Mouse (Mus musculus) midbrain, postnatal 0 days (tissue): ENCODE data around the gene Cdc34b. TPM values are rescaled to one million over a fixed set of nuclear protein-coding genes. Genes with fewer than 3 reads are reported as not detected.
A peak's percentile ranks its signal among the peaks of the same experiment; 100 is the strongest.

Source experiments
- ATAC-seq: fragments of 200-750 bp; cut with Nextera tagmentation; 2 replicates; pipeline ENCODE4 v1.8.0; 2017; ENCODE audit warnings: moderate number of reproducible peaks, mild to moderate bottlenecking, moderate TSS enrichment, moderate library complexity; ENCODE audit not compliant: low FRiP score
- DNase-seq: peaks from one replicate; pipeline ENCODE4 v3.0.0-alpha.2; 2015; ENCODE audit warnings: low spot score
- H3K27ac ChIP-seq: fragments of 300-500 bp; sonication (generic); 2 replicates; pipeline ENCODE4 v1.5.1; 2014; ENCODE audit warnings: low read depth, mild to moderate bottlenecking, low read length, mixed read lengths
- H3K27me3 ChIP-seq: fragments of 300-500 bp; sonication (generic); 2 replicates; pipeline ENCODE4 v1.6.1; 2014; ENCODE audit warnings: low read length, control low read depth, mixed read lengths; ENCODE audit not compliant: insufficient read depth
- H3K36me3 ChIP-seq: fragments of 300-500 bp; sonication (generic); 2 replicates; pipeline ENCODE4 v1.6.1; 2014; ENCODE audit warnings: low read length, control low read depth, mixed read lengths; ENCODE audit not compliant: insufficient read depth
- H3K4me1 ChIP-seq: fragments of 300-500 bp; sonication (generic); 2 replicates; pipeline ENCODE4 v1.6.1; 2014; ENCODE audit warnings: mild to moderate bottlenecking, control low read depth, antibody characterized with exemption, low read length, mixed read lengths; ENCODE audit not compliant: insufficient read depth
- H3K4me2 ChIP-seq: fragments of 300-500 bp; sonication (generic); 2 replicates; pipeline ENCODE4 v1.6.1; 2014; ENCODE audit warnings: low read depth, mild to moderate bottlenecking, low read length, mixed read lengths; ENCODE audit not compliant: poor library complexity, severe bottlenecking
- H3K4me3 ChIP-seq: fragments of 300-500 bp; sonication (generic); 2 replicates; pipeline ENCODE4 v1.5.1; 2014; ENCODE audit warnings: low read depth, mild to moderate bottlenecking, low read length, moderate library complexity
- H3K9ac ChIP-seq: fragments of 300-500 bp; sonication (generic); replicated peaks from 2 replicates; pipeline ENCODE4 v1.6.1; 2014; ENCODE audit warnings: mild to moderate bottlenecking, low read length, moderate library complexity, mixed read lengths; ENCODE audit not compliant: poor library complexity, severe bottlenecking
- H3K9me3 ChIP-seq: fragments of 300-500 bp; sonication (generic); 2 replicates; pipeline ENCODE4 v1.6.1; 2016; ENCODE audit warnings: low read length, control low read depth
- CTCF ChIP-seq: IDR thresholded peaks from 2 replicates; pipeline ENCODE4 v1.5.1; 2016; ENCODE audit warnings: antibody characterized with exemption, mild to moderate bottlenecking
- WGBS: fragments of 180-500 bp; shearing (Covaris S2); extraction: QIAGEN DNeasy Blood & Tissue Kit; methylation state at CpG from one replicate; pipeline ENCODE4 v1.1.7; 2014; 5-methylcytosine and 5-hydroxymethylcytosine counted together
- polyA plus RNA-seq: library from polyadenylated mRNA; unstranded; fragments of >200 nt; fragmentation: Nextera tagmentation; extraction: Ambion mirVana; gene quantifications from 2 replicates; pipeline ENCODE4 v1.2.1, GENCODE M21; 2015
- total RNA-seq: library from RNA; depleted of rRNA; stranded (reverse); fragments of >200 nt; gene quantifications from 2 replicates; pipeline ENCODE4 v1.2.3, GENCODE M21; 2014

Cdc34b gene
- total and polyA plus RNA-seq, 2 experiments from 2014 or later = 0.14 TPM; not detected in 1

- Histone ChIP-seq H3K9ac (no peak overlapping the region), H3K36me3 (no peaks in the 10 kb centered on the region), H3K4me3 (no peak overlapping the region), H3K9me3 (no peaks in the 10 kb centered on the region), H3K4me1 (no peaks in the 10 kb centered on the region), H3K27me3 (no peaks in the 10 kb centered on the region), H3K27ac (no peak overlapping the region), H3K4me2 (no peak overlapping the region)
- ATAC-seq (no peak), DNase-seq (peak; percentile 15)
- no peak for TF ChIP-seq CTCF
- WGBS = 68% methylated on average over 27 of the region's 27 CpGs
Observed at GRCm38 (mm10) chr11:94701401-94702215, 40.0 kb upstream of the Cdc34b start.

- no peaks in the 10 kb centered on the region for H3K4me1 ChIP-seq
- H3K9me3 ChIP-seq = no peaks in the 10 kb centered on the region
- WGBS = 69% methylated on average over 3 of the region's 3 CpGs
- no peak overlapping the region for H3K27ac ChIP-seq
- DNase-seq = no peak
- H3K36me3 ChIP-seq = no peaks in the 10 kb centered on the region
- H3K4me3 ChIP-seq = no peak overlapping the region
- no peak for TF ChIP-seq CTCF
- no peak overlapping the region for H3K4me2 ChIP-seq
- no peak overlapping the region for H3K9ac ChIP-seq
- ATAC-seq = no peak
- no peaks in the 10 kb centered on the region for H3K27me3 ChIP-seq
Observed at GRCm38 (mm10) chr11:94702216-94702610, 39.4 kb upstream of the Cdc34b start.

- TF ChIP-seq CTCF = no peak; the same call in 1 of the 2 replicates
- Histone ChIP-seq H3K4me2 (no peak overlapping the region), H3K36me3 (no peaks in the 10 kb centered on the region), H3K27ac (no peak overlapping the region), H3K9me3 (no peaks in the 10 kb centered on the region), H3K4me3 (no peak overlapping the region), H3K4me1 (no peaks in the 10 kb centered on the region), H3K9ac (no peak overlapping the region), H3K27me3 (no peaks in the 10 kb centered on the region)
- DNase-seq (peak; percentile 67), ATAC-seq (no peak)
- 30% methylated on average over 7 of the region's 7 CpGs for WGBS
Observed at GRCm38 (mm10) chr11:94704020-94704419, 37.6 kb upstream of the Cdc34b start.

- no peaks in the 10 kb centered on the region for H3K36me3 ChIP-seq
- no peak within 1 kb of the TSS for H3K9ac ChIP-seq
- H3K27me3 ChIP-seq = no peaks in the 10 kb centered on the region
- ATAC-seq = no peak
- H3K9me3 ChIP-seq = no peaks in the 10 kb centered on the region
- H3K4me1 ChIP-seq = no peaks in the 10 kb centered on the region
- no peak within 1 kb of the TSS for H3K4me2 ChIP-seq
- H3K4me3 ChIP-seq = no peak within 1 kb of the TSS
- peak; percentile 77 for DNase-seq
- H3K27ac ChIP-seq = no peak within 1 kb of the TSS
- no peak for TF ChIP-seq CTCF
- WGBS = 55% methylated on average over 5 of the region's 5 CpGs
Observed at GRCm38 (mm10) chr11:94704472-94704871, 37.1 kb upstream of the Cdc34b start, which contains the start of gene Gm11541. Gene Gm11541 (minus strand): TSS chr11:94704499.

- Histone ChIP-seq H3K27ac (no peak overlapping the region), H3K9me3 (no peaks in the 10 kb centered on the region), H3K36me3 (no peaks in the 10 kb centered on the region), H3K4me1 (no peaks in the 10 kb centered on the region; the same call in 1 of the 2 replicates), H3K27me3 (no peaks in the 10 kb centered on the region), H3K4me3 (no peak overlapping the region), H3K9ac (no peak overlapping the region), H3K4me2 (no peak overlapping the region)
- WGBS = 58% methylated on average over 11 of the region's 11 CpGs
- ATAC-seq = no peak
- no peak for TF ChIP-seq CTCF
- DNase-seq = peak; percentile 19
Observed at GRCm38 (mm10) chr11:94713246-94713860, 28.2 kb upstream of the Cdc34b start.

- Histone ChIP-seq H3K9ac (no peak overlapping the region), H3K9me3 (no peaks in the 10 kb centered on the region), H3K4me3 (no peak overlapping the region), H3K27ac (no peak overlapping the region), H3K36me3 (no peaks in the 10 kb centered on the region), H3K27me3 (no peaks in the 10 kb centered on the region), H3K4me1 (no peaks in the 10 kb centered on the region; the same call in 1 of the 2 replicates), H3K4me2 (no peak overlapping the region)
- DNase-seq (no peak), ATAC-seq (no peak)
- no peak for TF ChIP-seq CTCF
- 56% methylated on average over 5 of the region's 5 CpGs for WGBS
Observed at GRCm38 (mm10) chr11:94715622-94716021, 26.0 kb upstream of the Cdc34b start.
